Mouse (Mus musculus): Measurements from ENCODE around the gene Rab11a. TPM values are rescaled to one million over a fixed set of nuclear protein-coding genes. Genes with fewer than 3 reads are reported as not detected.
"Not testable (repeated sequence)": the region's sequence is repeated elsewhere in the genome, so short reads cannot be mapped to it uniquely, and the experiment has no call there.

Gene Rab11a
- total RNA-seq, 4 experiments from 2014 or later, result 237 to 269 (median 250) TPM

GRCm38 (mm10) chr9:64696404-64696803 lies 41.2 kb downstream of the Rab11a start:
- DNase-seq (ENCODE audit: low spot score in 2 of 2), result no peak

GRCm38 (mm10) chr9:64695266-64695665 lies 42.3 kb downstream of the Rab11a start:
- no peak for DNase-seq (ENCODE audit: low spot score in 2 of 2)

- DNase-seq (ENCODE audit: low spot score in 2 of 2), result no peak
Observed at GRCm38 (mm10) chr9:64693094-64693493, 44.5 kb downstream of the Rab11a start.

- DNase-seq (ENCODE audit: low spot score in 2 of 2), result no peak
Observed at GRCm38 (mm10) chr9:64691176-64691575, 46.4 kb downstream of the Rab11a start.

GRCm38 (mm10) chr9:64690771-64691170 lies 46.8 kb downstream of the Rab11a start:
- no peak for DNase-seq (ENCODE audit: low spot score in 2 of 2)

- DNase-seq (ENCODE audit: low spot score in 2 of 2), result no peak
Observed at GRCm38 (mm10) chr9:64688015-64688394, 49.6 kb downstream of the Rab11a start.

- DNase-seq (ENCODE audit: low spot score in 2 of 2), result no peak
Observed at GRCm38 (mm10) chr9:64687122-64688014, 50.2 kb downstream of the Rab11a start.

- not testable (repeated sequence) for DNase-seq (ENCODE audit: low spot score in 2 of 2)
Observed at GRCm38 (mm10) chr9:64671341-64672319, 65.9 kb downstream of the Rab11a start.

GRCm38 (mm10) chr9:64668001-64668400 lies 69.6 kb downstream of the Rab11a start:
- no peak for DNase-seq (ENCODE audit: low spot score in 2 of 2)

GRCm38 (mm10) chr9:64667513-64667912 lies 70.0 kb downstream of the Rab11a start:
- DNase-seq (ENCODE audit: low spot score in 2 of 2), result no peak

GRCm38 (mm10) chr9:64666549-64666948 lies 71.0 kb downstream of the Rab11a start:
- DNase-seq (ENCODE audit: low spot score in 2 of 2), result no peak

Small RNA genes lying within 50 kb of the gene (microRNA-seq; reads per million reads assigned to microRNA genes)
- gene Gm47308, result 0 reads per million in 2 experiments

Other genes starting within 250 kb of the Rab11a start
- 10 to 100 TPM; 58.1 to 71.8 (median 63.5) TPM for gene Dennd4a, start 73.6 kb upstream of the Rab11a start, total RNA-seq (2022)
- gene Slc24a1, start 213.8 kb upstream of the Rab11a start, total RNA-seq (2022), result under 1 TPM; 0.23 to 0.58 (median 0.28) TPM
- gene Ints14, start 223.1 kb upstream of the Rab11a start, total RNA-seq (2022), result 10 to 100 TPM; 17.7 to 20.8 (median 18.8) TPM